Mouse (Mus musculus) layer of hippocampus, postnatal 36 days (tissue): Measurements from ENCODE around the gene Kng1. TPM values are rescaled to one million over a fixed set of nuclear protein-coding genes. Genes with fewer than 3 reads are reported as not detected.
"Not testable (repeated sequence)": the region's sequence is repeated elsewhere in the genome, so short reads cannot be mapped to it uniquely, and the experiment has no call there.

Experiments
- DNase-seq, 2 experiments: peaks; one replicate each; pipeline ENCODE4 v3.0.0; 2022
- total RNA-seq, 2 experiments: library from RNA; stranded (reverse); gene quantifications; 2 replicates each; pipeline ENCODE4 v1.2.3; 2021

Kng1 gene
- not detected for total RNA-seq

GRCm38 (mm10) chr16:23057668-23058447 lies at the start of gene Kng1:
TSS of gene Kng1 (plus strand) at chr16:23057865.
- not testable (repeated sequence) for DNase-seq

DNA sequence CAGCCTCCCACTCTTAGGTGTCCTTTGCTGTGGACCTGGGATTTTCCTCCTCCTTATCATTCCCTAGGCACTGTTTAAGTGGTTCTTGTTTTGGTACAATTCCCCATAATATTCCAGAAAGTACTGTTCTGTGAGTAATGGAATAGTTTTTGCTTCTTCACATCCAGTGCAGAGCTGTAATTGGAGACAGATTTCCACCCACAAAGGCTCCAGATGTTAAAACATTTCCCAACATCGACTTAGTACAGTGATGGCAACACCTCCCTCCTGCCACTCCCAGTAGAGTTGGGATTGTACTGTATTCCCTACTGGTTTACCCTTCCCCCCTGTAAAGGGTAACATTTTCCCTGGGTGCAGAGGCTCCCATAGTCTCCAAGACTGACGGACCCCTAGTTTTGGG lies 43.9 kb upstream of the Kng1 start:
- not testable (repeated sequence) for DNase-seq

DNA sequence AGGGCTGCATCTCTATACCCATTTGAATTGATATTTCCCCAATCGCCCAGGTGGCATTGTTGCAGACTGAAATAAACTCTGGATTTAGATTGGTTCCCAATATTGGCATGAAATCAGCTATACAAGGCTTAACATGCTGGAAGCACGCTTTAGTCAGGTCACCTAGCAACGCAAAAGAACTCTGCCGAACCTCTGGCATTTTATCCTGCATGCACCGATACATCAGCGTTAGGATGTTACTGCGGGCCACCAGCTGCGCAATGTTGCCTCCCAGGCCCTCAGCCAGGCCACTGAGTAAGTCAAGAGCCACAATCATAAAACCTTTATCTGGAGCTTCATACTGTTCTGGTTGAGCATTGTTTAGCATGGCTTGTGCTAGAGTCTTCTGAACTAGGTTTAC lies 43.0 kb upstream of the Kng1 start:
- DNase-seq, result peak; percentile 9 to 19

DNA sequence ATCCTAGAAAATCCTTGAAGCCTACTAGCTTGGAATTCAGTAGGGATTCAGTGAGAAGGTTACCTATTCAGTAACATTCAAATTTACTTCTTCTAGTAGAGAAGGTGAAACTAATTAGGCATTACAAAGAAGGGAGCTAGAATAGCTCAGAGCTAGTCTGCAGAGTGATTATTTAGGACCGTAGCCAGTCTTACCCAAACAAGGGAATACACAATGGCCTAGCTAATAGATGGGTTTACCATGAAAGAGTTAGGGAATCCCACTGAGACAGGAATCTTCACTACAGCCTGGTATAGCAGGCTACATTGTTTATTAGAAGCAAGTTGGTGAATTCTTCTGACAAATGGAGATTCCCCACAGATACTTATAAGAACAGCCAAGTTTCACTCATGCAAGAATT lies 37.1 kb upstream of the Kng1 start:
- not testable (repeated sequence) for DNase-seq

DNA sequence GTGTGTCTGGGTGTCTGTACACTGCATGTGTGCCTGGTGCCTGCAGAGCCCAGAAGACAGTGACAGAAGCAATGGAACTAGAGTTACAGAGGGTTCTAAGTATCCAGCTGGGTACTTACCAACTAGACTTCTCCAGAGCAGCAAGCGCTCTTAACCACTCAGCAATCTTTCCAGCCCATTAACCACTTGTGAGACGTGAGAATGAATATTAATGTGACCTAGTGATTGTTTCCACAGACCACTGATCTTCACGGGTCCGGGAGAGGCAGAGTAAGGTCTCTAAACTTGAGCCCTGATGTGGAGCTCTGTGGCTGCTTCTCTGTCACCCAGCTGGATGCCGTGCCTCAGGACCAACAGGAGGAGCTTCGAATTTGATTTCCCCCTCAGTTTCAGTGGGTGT lies 32.6 kb upstream of the Kng1 start:
- no peak for DNase-seq

DNA sequence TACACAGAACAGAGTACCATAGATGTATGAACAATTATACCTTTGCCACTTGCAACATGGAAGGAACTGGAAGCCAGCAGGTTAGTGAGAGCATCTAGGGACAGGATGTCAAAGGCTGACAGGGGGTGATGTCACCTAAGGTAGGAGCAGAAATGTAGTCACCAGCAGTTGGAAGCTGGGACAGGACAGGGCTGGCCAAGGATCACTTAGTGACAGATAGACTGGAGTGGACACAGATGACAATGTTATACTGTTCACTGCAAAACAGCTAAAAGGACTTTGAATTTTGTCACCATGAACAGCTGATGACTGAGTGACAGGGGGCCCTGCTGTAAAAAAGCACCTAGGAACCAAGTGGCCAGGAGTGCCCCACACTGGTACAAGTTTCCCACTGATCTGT lies 31.1 kb upstream of the Kng1 start:
- DNase-seq, result no peak

GRCm38 (mm10) chr16:23027341-23027740 lies 30.3 kb upstream of the Kng1 start:
- not testable (repeated sequence) for DNase-seq

GRCm38 (mm10) chr16:23028966-23029600 lies 28.6 kb upstream of the Kng1 start, which contains the start of gene Kng2:
TSS of gene Kng2 (minus strand) at chr16:23029482.
- DNase-seq, result not testable (repeated sequence)

GRCm38 (mm10) chr16:23030673-23031435 lies 26.8 kb upstream of the Kng1 start:
- no peak for DNase-seq

- DNase-seq, result no peak
These were observed 24.0 kb upstream of the Kng1 start for GRCm38 (mm10) chr16:23033673-23034072.

DNA sequence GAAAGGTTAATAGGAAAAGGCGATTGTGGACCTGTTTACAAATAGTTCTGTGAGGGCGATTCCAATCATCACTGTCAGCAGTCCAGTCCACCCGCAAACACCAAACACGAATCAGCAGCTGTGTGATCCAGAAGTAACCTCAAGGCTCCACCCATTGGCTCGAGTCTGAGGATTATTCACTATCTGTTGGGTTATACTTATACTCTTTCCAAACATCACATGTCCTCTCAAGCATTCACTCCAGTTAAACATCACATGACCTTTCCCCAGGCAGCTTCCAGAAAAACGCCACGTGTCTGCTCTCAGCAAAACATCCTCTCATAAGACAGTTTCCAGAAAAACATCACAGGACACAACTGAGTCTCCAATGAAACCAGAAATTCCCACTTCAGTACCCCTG lies 19.9 kb upstream of the Kng1 start:
- DNase-seq, result no peak

- DNase-seq, result no peak
These were observed 18.4 kb upstream of the Kng1 start for GRCm38 (mm10) chr16:23039281-23039680.

- DNase-seq, result no peak
These were observed 16.8 kb upstream of the Kng1 start for GRCm38 (mm10) chr16:23040876-23041275.

DNA sequence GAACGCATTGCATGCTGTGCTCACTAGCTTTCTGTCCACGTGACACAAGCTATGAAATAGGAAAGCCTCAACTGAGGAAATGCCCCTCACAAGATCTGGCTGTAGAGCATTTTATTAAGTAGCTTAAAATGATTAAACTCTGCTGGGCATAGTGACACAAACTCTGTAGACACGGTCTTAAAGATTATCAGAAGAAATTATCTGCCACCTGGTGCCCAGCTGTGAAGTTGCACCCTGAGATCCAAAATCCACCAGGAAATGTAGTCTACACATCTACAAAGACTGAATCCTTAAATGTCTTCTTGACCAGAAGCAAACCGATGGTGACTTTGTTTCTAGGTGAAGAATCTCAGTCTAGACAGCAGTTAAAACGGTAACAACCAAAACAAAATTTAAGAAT lies 11.3 kb upstream of the Kng1 start:
- DNase-seq, result peak in 1 of 2 experiments; percentile 7

- not testable (repeated sequence) for DNase-seq
These were observed 2.0 kb downstream of the Kng1 start for GRCm38 (mm10) chr16:23059630-23060029.

DNA sequence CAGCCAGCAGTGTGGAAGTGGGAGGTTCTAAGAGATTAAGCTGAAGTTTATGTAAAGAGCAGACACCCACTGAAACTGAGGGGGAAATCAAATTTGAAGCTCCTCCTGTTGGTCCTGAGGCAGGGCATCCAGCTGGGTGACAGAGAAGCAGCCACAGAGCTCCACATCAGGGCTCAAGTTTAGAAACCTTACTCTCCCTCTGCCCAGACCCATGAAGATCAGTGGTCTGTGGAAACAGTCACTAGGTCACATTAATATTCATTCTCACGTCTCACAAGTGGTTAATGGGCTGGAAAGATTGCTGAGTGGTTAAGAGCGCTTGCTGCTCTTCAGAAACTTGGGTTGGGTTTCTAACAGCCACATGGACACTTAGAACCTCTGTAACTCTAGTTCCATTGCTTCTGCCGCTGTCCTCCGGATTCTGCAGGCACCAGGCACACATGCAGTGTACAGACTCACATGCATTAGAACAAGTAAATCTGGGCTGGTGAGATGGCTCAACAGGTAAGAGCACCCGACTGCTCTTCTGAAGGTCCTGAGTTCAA lies 3.2 kb downstream of the Kng1 start:
- DNase-seq, result not testable (repeated sequence)

- not testable (repeated sequence) for DNase-seq
These were observed 19.9 kb downstream of the Kng1 start for GRCm38 (mm10) chr16:23077516-23077915.

DNA sequence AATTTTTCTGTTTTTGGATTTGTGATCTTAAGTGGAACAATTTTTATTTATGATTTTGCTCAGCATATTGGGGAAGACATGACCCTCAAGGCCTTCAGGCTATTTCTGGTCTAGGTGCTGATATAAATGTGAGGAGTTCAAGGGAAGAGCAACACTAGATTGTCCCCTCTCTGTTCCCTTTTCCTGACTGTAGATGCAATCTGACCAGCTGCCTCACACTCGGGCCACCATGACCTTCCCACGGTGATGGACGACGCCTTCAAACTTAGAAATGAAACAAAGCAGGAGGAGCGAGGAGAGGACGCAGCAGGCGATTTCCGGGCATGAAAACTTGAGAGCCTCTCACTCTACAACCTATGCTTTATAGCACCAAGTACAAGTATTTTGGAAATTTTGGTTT lies 29.5 kb downstream of the Kng1 start:
- DNase-seq, result not testable (repeated sequence)

GRCm38 (mm10) chr16:23087712-23088111 lies 30.0 kb downstream of the Kng1 start:
- DNase-seq, result not testable (repeated sequence)

DNA sequence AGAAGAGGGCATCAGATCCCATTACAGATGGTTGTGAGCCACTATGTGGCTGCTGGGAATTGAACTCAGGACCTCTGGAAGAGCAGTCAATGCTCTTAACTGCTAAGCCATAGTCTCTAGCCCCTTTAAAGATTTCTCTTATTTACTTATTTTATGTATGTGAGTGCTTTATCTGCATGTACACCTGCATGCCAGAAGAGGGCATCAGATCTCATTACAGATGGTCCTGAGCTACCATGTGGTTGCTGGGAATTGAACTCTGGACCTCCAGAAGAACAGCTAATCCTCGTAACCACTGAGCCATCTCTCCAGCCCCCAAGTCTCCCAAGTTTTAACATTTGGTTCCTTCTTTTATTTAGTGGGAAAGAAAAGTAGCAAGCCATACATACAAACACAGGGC lies 30.8 kb downstream of the Kng1 start:
- not testable (repeated sequence) for DNase-seq

DNA sequence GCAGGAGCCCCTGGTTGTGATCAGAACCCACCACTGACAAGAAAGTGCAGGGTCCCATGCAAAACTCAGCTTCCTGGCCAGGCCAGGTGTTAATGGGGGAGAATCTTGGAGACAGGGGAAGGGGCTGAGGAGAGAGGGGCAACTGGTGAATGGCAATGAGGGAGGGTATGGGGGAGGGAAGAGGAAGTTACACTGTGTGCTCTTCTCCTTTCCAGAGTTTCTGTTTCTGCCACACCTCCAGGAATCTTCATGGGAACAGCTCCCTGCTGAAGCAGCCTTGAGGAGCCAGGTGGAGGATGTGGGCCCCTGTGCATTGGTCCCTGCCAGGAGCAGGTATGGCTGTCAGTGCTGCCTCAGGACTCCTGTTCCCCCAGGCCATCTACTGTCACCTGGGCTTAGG lies 33.7 kb downstream of the Kng1 start:
- DNase-seq, result not testable (repeated sequence)

DNA sequence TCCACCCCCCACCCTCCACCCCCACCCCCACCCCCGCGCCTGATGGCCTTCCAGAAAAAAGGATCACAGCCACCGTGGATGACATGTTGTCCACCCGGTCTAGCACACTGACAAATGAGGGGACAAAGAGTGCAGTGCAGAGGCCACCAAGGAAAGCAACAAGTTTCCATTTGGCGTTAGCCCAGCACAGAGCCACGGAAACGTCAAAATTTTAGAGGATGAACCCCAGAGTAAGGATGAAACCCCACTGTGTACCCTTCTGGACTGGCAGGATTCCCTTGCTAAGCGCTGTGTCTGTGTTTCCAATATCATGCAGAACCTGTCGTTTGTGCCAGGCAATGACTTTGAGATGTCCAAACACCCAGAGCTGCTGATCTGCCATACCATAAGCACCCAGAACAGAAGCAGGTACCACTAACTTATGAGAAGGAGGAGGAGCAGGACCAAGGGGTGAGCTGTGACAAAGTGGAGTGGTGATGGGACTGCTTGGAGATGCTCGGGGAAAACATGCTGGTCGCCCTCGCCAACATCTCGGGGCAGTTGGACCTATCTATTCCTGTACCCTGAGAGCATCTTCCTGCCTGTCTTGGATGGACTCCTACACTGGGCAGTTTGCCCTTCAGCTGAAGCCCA lies 35.8 kb downstream of the Kng1 start:
- no peak for DNase-seq
